In genomic region chr11:116096213-116097108, GRCm38 (mm10) we compare ENCODE assay signal across 11 mouse cellular contexts. TPM values are rescaled to one million over a fixed set of nuclear protein-coding genes. Genes with fewer than 3 reads are reported as not detected.
DNase-seq lines count a peak whose midpoint lies in the region; ATAC-seq and TF ChIP-seq lines count a peak whose summit lies in the region.
"Had no signal": no experiment of that assay in that cellular context is flagged by ENCODE, and none has a peak within 500 bp of the region (broad histone marks: within the 10 kb centered on the region; RNA-seq: fewer than 3 reads in every experiment).

No protein-coding gene starts in this region.

- H3K4me3 ChIP-seq in left cerebral cortex, adult 2 months = no peak overlapping the region
- no peak overlapping the region for H3K4me3 ChIP-seq in ES-E14 (ENCODE audit: insufficient read depth in 1 of 2, low read depth in 1 of 2, low read length in 2 of 2, poor library complexity in 1 of 2, severe bottlenecking in 1 of 2)

- H3K9me3 ChIP-seq in ES-E14 (ENCODE audit: control insufficient read depth, insufficient read depth, low read depth, low read length) = no peaks in the 10 kb centered on the region

- H3K9ac ChIP-seq in ES-E14 (ENCODE audit: insufficient read depth, low read depth, low read length, poor library complexity, severe bottlenecking) = no peak overlapping the region

- in situ Hi-C loops in ES-E14 (cut with MboI; ENCODE audit: low sequenced_read_pairs in 2 of 2, unreplicated experiment in 2 of 2) = no loop called here

- ATAC-seq in megakaryocyte, adult 5-6 weeks (ENCODE audit: poor library complexity, severe bottlenecking) = 0 out of 2 replicates have a peak, but pooled peaks have one; percentile 31
- ATAC-seq: Patski had no signal

- H3K36me3 ChIP-seq in ES-E14 (ENCODE audit: control insufficient read depth, insufficient read depth, low read length, poor library complexity, severe bottlenecking) = no peaks in the 10 kb centered on the region

- H3K4me1 ChIP-seq in ES-E14 (ENCODE audit: control insufficient read depth in 2 of 2, insufficient read depth in 2 of 2, low read length in 2 of 2, poor library complexity in 1 of 2) = peaks cover 2 to 8% of the 10 kb centered on the region in 2 experiments; a peak in 3 of 4 replicates

- intact Hi-C loops in left cerebral cortex, adult 2 months (cut with DNase I) = no loop called here

- peak; percentile 52 for TF ChIP-seq CTCF in left cerebral cortex, adult 2 months (IDR thresholded peaks at IDR 0.05)

- no peak overlapping the region for H3K27ac ChIP-seq in left cerebral cortex, adult 2 months
- H3K27ac ChIP-seq in ES-E14 (ENCODE audit: insufficient read depth, low read depth, low read length, poor library complexity, severe bottlenecking) = no peak overlapping the region

- peak; percentile 33 for DNase-seq in embryo, embryonic 10.5 days (ENCODE audit: low spot score)
- no peak for DNase-seq in embryo, embryonic 9.5 days (ENCODE audit: extremely low spot score)
- no peak for DNase-seq in left cerebral cortex, adult 2 months (ENCODE audit: extremely low spot score in 1 of 2, low spot score in 2 of 2)
- no peak for DNase-seq in left cerebral cortex, adult 8-10 months (ENCODE audit: low spot score in 2 of 2)
- peak; percentile 96 for DNase-seq in ES-E14 (ENCODE audit: low read depth, low spot score)
- no peak for DNase-seq in urinary bladder, adult 18-20 months (ENCODE audit: low spot score in 2 of 2)
- no peak for DNase-seq in Muller cell, postnatal 12 days (ENCODE audit: inconsistent ontology term)
- DNase-seq: cerebellum, postnatal 36 days; spleen, adult 18-20 months had no signal

TF ChIP-seq in ES-E14, 5 proteins besides CTCF, POLR2A, EP300 and RAD21:
- TF ChIP-seq HCFC1 (IDR thresholded peaks at IDR 0.05; ENCODE audit: borderline replicate concordance, insufficient read depth, low read length) = no peak
- peak; percentile 10; the same call in 1 of the 2 replicates for TF ChIP-seq ZNF384 (IDR thresholded peaks at IDR 0.05; ENCODE audit: low read depth, low read length)

RNA-seq across cellular contexts. Expression of gene Wbp2, which starts 9.7 kb away (rescaled TPM):
- 100 to 1,000 TPM; 387 to 414 TPM for total RNA-seq in left cerebral cortex, adult 2 months (2021)
- 100 to 1,000 TPM; 414 to 460 (median 438) TPM for total RNA-seq in left cerebral cortex, adult 8-10 months (2022)
- 16.9 and 20.1 TPM in 2 replicates for total RNA-seq in ES-E14 (2012; rRNA removed)
- total RNA-seq in megakaryocyte, adult 5-6 weeks (2015) = 89.9 and 100 TPM in 2 replicates
- 39.5 and 49.8 TPM in 2 replicates for total RNA-seq in megakaryocyte, adult 5-6 weeks (2017)

RNA-seq across cellular contexts. Expression of gene Unc13d, which starts 18.7 kb away (rescaled TPM):
- total RNA-seq in left cerebral cortex, adult 2 months (2021) = 1 to 10 TPM; 1.5 to 2.0 TPM
- total RNA-seq in left cerebral cortex, adult 8-10 months (2022) = 1 to 10 TPM; 1.2 to 4.1 (median 1.7) TPM
- total RNA-seq in ES-E14 (2012; rRNA removed) = 13.3 and 14.2 TPM in 2 replicates
- 16.5 and 18.2 TPM in 2 replicates for total RNA-seq in megakaryocyte, adult 5-6 weeks (2015)
- 26.7 and 27.7 TPM in 2 replicates for total RNA-seq in megakaryocyte, adult 5-6 weeks (2017)

RNA-seq across cellular contexts. Expression of gene Trim47, which starts 30.5 kb away (rescaled TPM):
- 1 to 10 TPM; 5.2 to 8.0 TPM for total RNA-seq in left cerebral cortex, adult 2 months (2021)
- total RNA-seq in left cerebral cortex, adult 8-10 months (2022) = 1 to 10 TPM; 5.6 to 8.1 (median 7.0) TPM
- 2.0 and 3.3 TPM in 2 replicates for total RNA-seq in ES-E14 (2012; rRNA removed)
- 0.47 TPM in 1 of 2 replicates, not detected in the other for total RNA-seq in megakaryocyte, adult 5-6 weeks (2015)
- 0.07 TPM in 1 of 2 replicates, not detected in the other for total RNA-seq in megakaryocyte, adult 5-6 weeks (2017)

RNA-seq across cellular contexts. Expression of gene Trim65, which starts 34.5 kb away (rescaled TPM):
- 1 to 10 TPM; 7.6 to 9.1 TPM for total RNA-seq in left cerebral cortex, adult 2 months (2021)
- total RNA-seq in left cerebral cortex, adult 8-10 months (2022) = 1 to 10 TPM; 6.3 to 7.7 (median 7.4) TPM
- 0.31 and 0.42 TPM in 2 replicates for total RNA-seq in ES-E14 (2012; rRNA removed)
- total RNA-seq in megakaryocyte, adult 5-6 weeks (2015) = 15.8 and 15.9 TPM in 2 replicates
- total RNA-seq in megakaryocyte, adult 5-6 weeks (2017) = 7.9 and 10.7 TPM in 2 replicates

RNA-seq across cellular contexts. Expression of gene Mrpl38, which starts 42.2 kb away (rescaled TPM):
- 10 to 100 TPM; 59.4 to 66.8 TPM for total RNA-seq in left cerebral cortex, adult 2 months (2021)
- 10 to 100 TPM; 43.3 to 64.9 (median 56.2) TPM for total RNA-seq in left cerebral cortex, adult 8-10 months (2022)
- total RNA-seq in ES-E14 (2012; rRNA removed) = 81.1 and 81.3 TPM in 2 replicates
- total RNA-seq in megakaryocyte, adult 5-6 weeks (2015) = 14.6 and 17.3 TPM in 2 replicates
- 6.9 and 10.0 TPM in 2 replicates for total RNA-seq in megakaryocyte, adult 5-6 weeks (2017)

Comparison
In these comparisons a context has a peak if more than half of its experiments do, and no peak if none do; other contexts are left out.
1. DNase-seq: peak in embryo, embryonic 10.5 days (single experiment) and ES-E14 (single experiment); none in embryo, embryonic 9.5 days (single experiment), left cerebral cortex, adult 2 months (0 of 2), left cerebral cortex, adult 8-10 months (0 of 2), urinary bladder, adult 18-20 months (0 of 2) and Muller cell, postnatal 12 days (single experiment).